In the genomic region with DNA sequence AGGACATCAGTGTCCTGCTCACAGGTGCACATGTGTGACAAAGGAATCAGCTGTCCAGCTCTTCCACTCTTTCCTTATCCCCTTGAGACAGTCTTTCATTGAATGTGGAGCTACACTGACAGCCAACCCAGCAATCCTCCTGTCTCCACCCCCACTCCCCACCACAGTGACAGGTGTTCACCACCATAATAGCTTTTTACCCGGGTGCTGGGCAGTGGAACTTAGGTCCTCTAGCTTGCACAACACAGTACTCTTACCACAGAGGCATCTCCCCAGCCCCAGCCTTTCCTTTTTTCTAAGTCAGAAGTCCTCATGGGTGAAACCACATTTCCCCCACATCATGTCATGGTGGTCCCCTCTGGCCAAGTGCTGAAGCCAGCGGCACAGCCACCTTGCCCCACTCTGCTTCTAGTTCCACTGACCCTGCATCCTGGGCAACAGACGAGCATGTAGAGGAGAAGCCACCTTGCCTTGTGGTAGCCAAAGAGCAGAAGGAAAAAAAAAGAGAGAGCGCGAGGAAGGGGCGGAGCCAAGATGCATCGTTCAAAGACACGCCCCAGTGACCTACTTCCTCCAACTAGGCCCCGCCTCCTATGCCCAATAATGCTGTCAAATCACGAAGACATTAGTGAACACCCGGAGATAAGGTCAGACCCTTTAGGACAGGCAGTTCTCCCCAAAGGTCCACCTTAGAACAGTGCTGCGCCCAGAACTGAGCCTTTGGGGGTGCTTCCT, we compare ENCODE assay signal across 34 mouse cellular contexts. TPM values are rescaled to one million over a fixed set of nuclear protein-coding genes. Genes with fewer than 3 reads are reported as not detected.
DNase-seq lines count a peak whose midpoint lies in the region; ATAC-seq and TF ChIP-seq lines count a peak whose summit lies in the region.
"Had no signal": no experiment of that assay in that cellular context is flagged by ENCODE, and none has a peak within 500 bp of the region (broad histone marks: within the 10 kb centered on the region; RNA-seq: fewer than 3 reads in every experiment).

No protein-coding gene starts in this region.

- peaks cover 18% of the 10 kb centered on the region for H3K27me3 ChIP-seq in E14TG2a.4 (ENCODE audit: insufficient read depth, low read length)
- H3K27me3 ChIP-seq in cerebellum, adult 2 months (ENCODE audit: control insufficient read depth, insufficient read depth, low read length) = no peaks in the 10 kb centered on the region
- H3K27me3 ChIP-seq: forebrain, embryonic 12.5 days; neural tube, embryonic 15.5 days; stomach, embryonic 15.5 days had no signal

- 85% methylated on average over 12 of the region's 12 CpGs for WGBS in cerebellum, adult 2 months

- DNase-seq in thymus, postnatal 0 days (ENCODE audit: low spot score) = peak; percentile 74
- DNase-seq in thymus, postnatal 25 days = no peak
- peak; percentile 47 for DNase-seq in ZHBTc4 (ENCODE audit: low read depth, low spot score)
- no peak for DNase-seq in embryo, embryonic 11 days
- no peak for DNase-seq in cerebellum, adult 2 months
- DNase-seq: adrenal gland, postnatal 14 days; cerebellum, adult 11 months; cerebellum, adult 9-11 months; forebrain, postnatal 0 days; gastrocnemius, postnatal 10 days; heart, postnatal 14 days; kidney, postnatal 4 days; layer of hippocampus, postnatal 36 days; liver, embryonic 13.5 days; lung, adult 18-20 months; retina, postnatal 1 day; right cerebral cortex, postnatal 14 days had no signal

- H3K4me3 ChIP-seq in E14TG2a.4 (replicated peaks; ENCODE audit: low read length) = peak overlapping the region; percentile 49
- H3K4me3 ChIP-seq in cerebellum, adult 2 months (replicated peaks; ENCODE audit: insufficient read depth, low read depth, low read length) = no peak overlapping the region
- H3K4me3 ChIP-seq: embryonic facial prominence, embryonic 10.5 days; embryonic facial prominence, embryonic 15.5 days; forebrain, embryonic 12.5 days; kidney, embryonic 15.5 days; limb, embryonic 10.5 days; limb, embryonic 15.5 days; liver, embryonic 13.5 days; midbrain, embryonic 10.5 days; neural tube, embryonic 15.5 days; stomach, embryonic 15.5 days had no signal

- TF ChIP-seq POLR2A in cerebellum, adult 2 months (IDR thresholded peaks at IDR 0.05; ENCODE audit: borderline replicate concordance, insufficient read depth, low read length) = no peak

- H3K4me1 ChIP-seq in E14TG2a.4 (replicated peaks; ENCODE audit: low read depth, low read length) = peaks cover 12% of the 10 kb centered on the region
- no peaks in the 10 kb centered on the region for H3K4me1 ChIP-seq in cerebellum, adult 2 months (ENCODE audit: control insufficient read depth, insufficient read depth, low read length)
- H3K4me1 ChIP-seq: limb, embryonic 15.5 days; liver, embryonic 13.5 days; stomach, embryonic 15.5 days had no signal

- ATAC-seq in megakaryocyte progenitor cell, adult 5-6 weeks (replicated peaks; ENCODE audit: poor library complexity) = peak; percentile 74
- ATAC-seq in megakaryocyte-erythroid progenitor cell, adult 5-6 weeks (replicated peaks; ENCODE audit: low FRiP score, low TSS enrichment, poor library complexity, severe bottlenecking) = no peak
- ATAC-seq: forebrain, postnatal 0 days; intestine, postnatal 0 days; lung, postnatal 0 days had no signal

- H3K9me3 ChIP-seq in E14TG2a.4 (ENCODE audit: low read length) = no peaks in the 10 kb centered on the region
- H3K9me3 ChIP-seq: embryonic facial prominence, embryonic 10.5 days; embryonic facial prominence, embryonic 15.5 days; forebrain, embryonic 12.5 days; kidney, embryonic 15.5 days; limb, embryonic 10.5 days; limb, embryonic 15.5 days; liver, embryonic 13.5 days; midbrain, embryonic 10.5 days; neural tube, embryonic 15.5 days; stomach, embryonic 15.5 days had no signal

- H3K27ac ChIP-seq in cerebellum, adult 2 months (ENCODE audit: insufficient read depth, low read length) = no peak overlapping the region
- H3K27ac ChIP-seq: embryonic facial prominence, embryonic 10.5 days; embryonic facial prominence, embryonic 15.5 days; forebrain, embryonic 12.5 days; kidney, embryonic 15.5 days; limb, embryonic 10.5 days; limb, embryonic 15.5 days; liver, embryonic 13.5 days; macrophage; neural tube, embryonic 15.5 days; stomach, embryonic 15.5 days had no signal

- TF ChIP-seq CTCF in E14TG2a.4 (conservative IDR thresholded peaks at IDR 0.05; ENCODE audit: low read length) = no peak
- TF ChIP-seq CTCF in cerebellum, adult 2 months (IDR thresholded peaks at IDR 0.05; ENCODE audit: borderline replicate concordance, insufficient read depth, low read depth, low read length) = no peak

- H3K36me3 ChIP-seq in E14TG2a.4 (ENCODE audit: insufficient read depth, low read length) = no peaks in the 10 kb centered on the region
- H3K36me3 ChIP-seq: embryonic facial prominence, embryonic 10.5 days; embryonic facial prominence, embryonic 15.5 days; forebrain, embryonic 12.5 days; kidney, embryonic 15.5 days; limb, embryonic 10.5 days; limb, embryonic 15.5 days; liver, embryonic 13.5 days; midbrain, embryonic 10.5 days; neural tube, embryonic 15.5 days; stomach, embryonic 15.5 days had no signal

RNA-seq across cellular contexts. Expression of a gene that starts 11.9 kb away (rescaled TPM):
- 0.91 and 1.3 TPM in 2 replicates for polyA plus RNA-seq in thymus, postnatal 0 days (2015; fragmentation: Nextera tagmentation; extraction: Ambion mirVana)
- total RNA-seq in megakaryocyte progenitor cell, adult 5-6 weeks (2015) = not detected in 2 replicates
- total RNA-seq in megakaryocyte progenitor cell, adult 5-6 weeks (2017) = 0.04 TPM in 1 of 2 replicates, not detected in the other
- 18.0 and 20.6 TPM in 2 replicates for polyA plus RNA-seq in cerebellum, adult 2 months (2012; rRNA removed)
- not detected in 2 replicates for total RNA-seq in megakaryocyte-erythroid progenitor cell, adult 5-6 weeks (2014; fragmentation: Nextera tagmentation)
- not detected in 2 replicates for total RNA-seq in megakaryocyte-erythroid progenitor cell, adult 5-6 weeks (2017)
- total RNA-seq: monocyte, adult 5-6 weeks had no signal
- polyA plus RNA-seq: heart, embryonic 14.5 days; kidney, embryonic 15.5 days; limb, embryonic 10.5 days; macrophage had no signal

RNA-seq across cellular contexts. Expression of a gene that starts 42.8 kb away (rescaled TPM):
- 55.2 TPM in 2 replicates for polyA plus RNA-seq in thymus, postnatal 0 days (2015; fragmentation: Nextera tagmentation; extraction: Ambion mirVana)
- 13.3 and 13.6 TPM in 2 replicates for total RNA-seq in megakaryocyte progenitor cell, adult 5-6 weeks (2015)
- total RNA-seq in megakaryocyte progenitor cell, adult 5-6 weeks (2017) = 10.0 and 10.5 TPM in 2 replicates
- 3.8 and 4.4 TPM in 2 replicates for polyA plus RNA-seq in cerebellum, adult 2 months (2012; rRNA removed)
- total RNA-seq in megakaryocyte-erythroid progenitor cell, adult 5-6 weeks (2014; fragmentation: Nextera tagmentation) = 15.0 and 21.8 TPM in 2 replicates
- total RNA-seq in megakaryocyte-erythroid progenitor cell, adult 5-6 weeks (2017) = 4.6 and 5.1 TPM in 2 replicates

Comparison
In these comparisons a context has a peak if more than half of its experiments do, and no peak if none do; other contexts are left out.
1. DNase-seq: peak in thymus, postnatal 0 days (single experiment) and ZHBTc4 (single experiment); none in thymus, postnatal 25 days (single experiment), embryo, embryonic 11 days (single experiment) and cerebellum, adult 2 months (0 of 2).